Mouse (Mus musculus): ENCODE data around the gene Scyl1. TPM values are rescaled to one million over a fixed set of nuclear protein-coding genes. Genes with fewer than 3 reads are reported as not detected.
A peak's percentile ranks its signal among the peaks of the same experiment; 100 is the strongest.

The Scyl1 gene
- polyA plus RNA-seq, 1 experiment from 2014 or later, result 38.0 TPM

DNA sequence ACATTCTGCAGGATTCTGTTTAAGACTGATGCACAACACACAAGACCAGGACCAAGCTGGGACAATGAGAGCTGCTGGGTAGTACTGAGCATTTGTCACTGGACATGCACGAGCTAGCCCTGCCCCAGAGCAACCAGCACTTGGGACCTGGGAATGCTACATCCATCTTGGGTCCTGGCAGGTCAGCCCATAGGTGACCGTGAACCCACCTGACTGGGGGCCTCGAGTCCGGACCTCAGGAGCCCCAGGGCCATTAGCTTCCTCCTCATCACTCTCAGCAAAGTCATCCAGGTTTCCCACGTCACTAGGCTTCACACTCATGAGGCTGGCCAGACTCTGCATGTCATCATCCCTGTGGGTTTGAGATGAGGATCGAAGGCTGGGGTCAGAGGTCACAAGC lies 50.0 kb downstream of the Scyl1 start:
- no peak for DNase-seq (ENCODE audit: low spot score)

DNA sequence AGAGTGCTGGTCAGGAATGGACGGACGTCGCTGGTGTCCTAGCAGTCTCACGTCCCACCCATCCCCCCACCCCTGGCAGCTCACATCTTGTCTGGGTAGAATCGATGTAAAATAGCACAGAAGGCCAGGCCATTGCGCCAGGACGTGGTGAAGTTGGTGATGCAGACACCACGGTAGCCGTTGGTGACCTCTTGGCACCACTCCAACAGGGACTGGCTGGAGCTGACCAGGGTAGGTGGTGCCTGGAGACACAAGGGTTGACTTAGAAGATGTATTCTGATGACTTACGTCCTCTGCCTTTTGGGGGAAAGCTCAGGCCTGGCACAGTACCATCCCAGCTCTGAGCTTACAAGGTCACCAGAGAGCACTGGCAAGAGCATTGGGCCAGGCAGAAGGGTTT lies 54.3 kb downstream of the Scyl1 start:
- no peak for DNase-seq (ENCODE audit: low spot score)

DNA sequence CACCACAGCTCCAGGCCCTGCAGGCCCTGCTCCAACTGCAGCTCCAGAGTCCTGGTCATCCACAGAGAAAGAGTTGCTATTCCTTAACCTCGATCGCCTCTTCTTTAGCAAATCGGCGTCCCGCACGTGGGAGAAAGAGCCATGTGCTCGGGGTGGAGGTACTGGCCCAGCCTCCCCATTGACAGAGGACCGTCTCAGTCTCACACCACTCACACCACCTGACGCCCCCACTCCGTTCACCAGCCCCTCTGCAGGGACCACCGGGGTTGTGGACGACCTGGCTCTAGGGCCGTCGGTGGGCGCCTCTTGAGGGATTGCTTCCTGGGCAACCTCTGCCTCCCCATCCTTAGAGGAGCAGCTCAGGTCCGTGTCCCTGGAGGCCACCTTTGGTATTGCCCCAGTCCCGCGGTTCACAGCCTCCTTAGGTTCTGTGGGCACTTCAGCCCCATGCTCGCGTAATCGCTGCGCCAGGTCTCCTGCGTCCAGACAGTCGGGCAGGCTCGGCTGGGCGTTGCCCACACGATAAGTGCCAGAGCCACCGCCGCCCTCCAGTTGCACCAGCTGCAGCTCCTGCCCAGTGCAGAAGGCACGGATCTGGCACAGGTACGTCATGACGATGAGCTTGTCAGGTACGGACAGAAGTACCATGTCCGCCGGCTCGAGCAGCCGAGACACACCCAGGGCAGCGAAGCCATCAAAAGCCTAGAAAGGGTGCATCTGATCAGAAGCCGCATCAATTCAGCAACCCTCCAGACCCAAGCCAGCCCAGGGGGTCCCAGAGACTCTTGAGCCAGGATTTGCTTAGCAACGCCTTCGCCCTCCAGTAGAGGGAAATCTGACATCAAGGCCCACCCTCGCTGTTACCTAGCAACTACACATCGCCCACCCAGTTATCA lies 55.2 kb downstream of the Scyl1 start:
- DNase-seq (ENCODE audit: low spot score), result no peak

- no peak for DNase-seq (ENCODE audit: low spot score)
Measured at GRCm38 (mm10) chr19:5713730-5714129, 57.5 kb downstream of the Scyl1 start.

DNA sequence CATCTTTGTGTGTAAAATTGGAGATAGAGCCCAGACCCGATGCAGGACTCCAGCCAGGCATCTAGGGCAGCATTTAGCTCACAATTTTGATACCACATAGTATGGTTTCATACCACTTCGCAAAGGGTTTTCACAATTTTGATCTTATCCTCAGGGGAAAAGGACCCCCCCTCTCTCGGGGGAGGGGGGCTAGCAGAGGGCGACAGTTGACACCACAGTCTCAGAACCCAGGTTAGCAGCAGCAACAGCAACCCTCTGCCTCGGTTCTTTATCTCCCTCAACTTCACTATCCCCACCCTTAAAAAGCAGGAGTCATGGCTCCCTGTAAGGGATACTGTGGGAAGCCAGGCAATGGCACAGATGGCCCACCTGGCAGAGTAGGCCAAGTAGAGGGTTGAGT lies 58.0 kb downstream of the Scyl1 start:
- DNase-seq (ENCODE audit: low spot score), result no peak

DNA sequence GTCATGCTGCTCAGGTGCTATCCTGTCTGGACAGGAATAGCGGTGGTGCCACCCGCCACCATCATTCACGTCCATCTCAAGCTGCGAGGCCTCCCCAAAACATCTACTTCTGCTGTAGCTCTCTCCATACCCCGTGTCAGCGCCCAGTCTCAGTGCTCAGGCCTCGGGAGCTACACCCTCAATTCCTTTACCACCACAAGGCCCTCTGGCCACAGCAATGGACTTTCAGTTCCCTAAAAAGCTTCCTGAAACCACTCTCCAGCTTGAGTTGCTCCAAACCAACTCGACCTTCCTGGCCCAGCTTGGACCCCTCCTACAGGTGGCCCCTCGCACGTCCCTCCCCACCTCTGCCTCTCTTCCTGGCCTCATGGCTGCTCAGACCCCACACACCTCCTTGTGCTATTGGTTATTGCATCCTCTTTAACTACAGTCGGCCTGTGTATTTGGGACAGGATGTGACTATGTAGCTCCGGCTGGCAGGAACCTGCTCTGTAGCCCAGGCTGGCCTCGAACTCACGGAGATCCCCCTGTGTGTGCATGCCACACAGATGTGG lies 59.2 kb downstream of the Scyl1 start:
- DNase-seq (ENCODE audit: low spot score), result no peak

GRCm38 (mm10) chr19:5711218-5711617 lies 60.0 kb downstream of the Scyl1 start:
- DNase-seq (ENCODE audit: low spot score), result peak; percentile 59

- DNase-seq (ENCODE audit: low spot score), result no peak
Measured at GRCm38 (mm10) chr19:5710581-5710980, 60.6 kb downstream of the Scyl1 start.

- DNase-seq (ENCODE audit: low spot score), result no peak
Measured at GRCm38 (mm10) chr19:5710068-5710467, 61.2 kb downstream of the Scyl1 start.

Other genes with a start within 250 kb of the Scyl1 start
- 1.9 TPM in 2 replicates for gene Ovol1, start 210.8 kb downstream of the Scyl1 start, polyA plus RNA-seq (2015; fragmentation: Nextera tagmentation; extraction: Ambion mirVana)
- gene Ap5b1, start 203.4 kb downstream of the Scyl1 start, polyA plus RNA-seq (2015; fragmentation: Nextera tagmentation; extraction: Ambion mirVana), result 8.9 and 9.8 TPM in 2 replicates
- gene Rnaseh2c, start 169.5 kb downstream of the Scyl1 start, polyA plus RNA-seq (2015; fragmentation: Nextera tagmentation; extraction: Ambion mirVana), result 127 and 157 TPM in 2 replicates
- gene Kat5, start 161.2 kb downstream of the Scyl1 start, polyA plus RNA-seq (2015; fragmentation: Nextera tagmentation; extraction: Ambion mirVana), result 65.3 and 73.8 TPM in 2 replicates
- 50.0 and 56.2 TPM in 2 replicates for gene Rela, start 133.9 kb downstream of the Scyl1 start, polyA plus RNA-seq (2015; fragmentation: Nextera tagmentation; extraction: Ambion mirVana)
- gene Sipa1, start 107.7 kb downstream of the Scyl1 start, polyA plus RNA-seq (2015; fragmentation: Nextera tagmentation; extraction: Ambion mirVana), result 37.4 and 39.2 TPM in 2 replicates
- 25.7 and 29.2 TPM in 2 replicates for gene Map3k11, start 82.7 kb downstream of the Scyl1 start, polyA plus RNA-seq (2015; fragmentation: Nextera tagmentation; extraction: Ambion mirVana)
- 13.7 and 19.4 TPM in 2 replicates for gene Pcnx3, start 82.5 kb downstream of the Scyl1 start, polyA plus RNA-seq (2015; fragmentation: Nextera tagmentation; extraction: Ambion mirVana)
- 0.32 and 0.74 TPM in 2 replicates for gene Kcnk7, start 67.1 kb downstream of the Scyl1 start, polyA plus RNA-seq (2015; fragmentation: Nextera tagmentation; extraction: Ambion mirVana)
- 17.6 TPM in 2 replicates for gene Ehbp1l1, start 45.1 kb downstream of the Scyl1 start, polyA plus RNA-seq (2015; fragmentation: Nextera tagmentation; extraction: Ambion mirVana)
- 91.8 and 92.5 TPM in 2 replicates for gene Fam89b, start 41.8 kb downstream of the Scyl1 start, polyA plus RNA-seq (2015; fragmentation: Nextera tagmentation; extraction: Ambion mirVana)
- 9.7 and 10.2 TPM in 2 replicates for gene Ltbp3, start 30.5 kb downstream of the Scyl1 start, polyA plus RNA-seq (2015; fragmentation: Nextera tagmentation; extraction: Ambion mirVana)
- gene Frmd8, start 103.9 kb upstream of the Scyl1 start, polyA plus RNA-seq (2015; fragmentation: Nextera tagmentation; extraction: Ambion mirVana), result 72.4 and 75.2 TPM in 2 replicates
- 11.4 and 14.6 TPM in 2 replicates for gene Slc25a45, start 106.4 kb upstream of the Scyl1 start, polyA plus RNA-seq (2015; fragmentation: Nextera tagmentation; extraction: Ambion mirVana)
- gene Tigd3, start 122.7 kb upstream of the Scyl1 start, polyA plus RNA-seq (2015; fragmentation: Nextera tagmentation; extraction: Ambion mirVana), result 3.3 and 4.1 TPM in 2 replicates
- gene Dpf2, start 141.6 kb upstream of the Scyl1 start, polyA plus RNA-seq (2015; fragmentation: Nextera tagmentation; extraction: Ambion mirVana), result 104 and 116 TPM in 2 replicates
- gene Cdc42ep2, start 153.4 kb upstream of the Scyl1 start, polyA plus RNA-seq (2015; fragmentation: Nextera tagmentation; extraction: Ambion mirVana), result 5.2 and 6.7 TPM in 2 replicates
- 61.4 and 71.4 TPM in 2 replicates for gene Pola2, start 192.8 kb upstream of the Scyl1 start, polyA plus RNA-seq (2015; fragmentation: Nextera tagmentation; extraction: Ambion mirVana)
- not detected in 2 replicates for gene Slc22a20, start 214.7 kb upstream of the Scyl1 start, polyA plus RNA-seq (2015; fragmentation: Nextera tagmentation; extraction: Ambion mirVana)
- 19.8 and 21.6 TPM in 2 replicates for gene Capn1, start 244.5 kb upstream of the Scyl1 start, polyA plus RNA-seq (2015; fragmentation: Nextera tagmentation; extraction: Ambion mirVana)

Measured in thymus, postnatal 0 days (tissue).